Mouse (Mus musculus): ENCODE data around the gene Cuzd1.

Cuzd1 gene

GRCm38 (mm10) chr7:131322192-131322591, at the start of gene Cuzd1:
Gene Cuzd1, minus strand, starts transcription at chr7:131322292.
- no peak for DNase-seq

DNA sequence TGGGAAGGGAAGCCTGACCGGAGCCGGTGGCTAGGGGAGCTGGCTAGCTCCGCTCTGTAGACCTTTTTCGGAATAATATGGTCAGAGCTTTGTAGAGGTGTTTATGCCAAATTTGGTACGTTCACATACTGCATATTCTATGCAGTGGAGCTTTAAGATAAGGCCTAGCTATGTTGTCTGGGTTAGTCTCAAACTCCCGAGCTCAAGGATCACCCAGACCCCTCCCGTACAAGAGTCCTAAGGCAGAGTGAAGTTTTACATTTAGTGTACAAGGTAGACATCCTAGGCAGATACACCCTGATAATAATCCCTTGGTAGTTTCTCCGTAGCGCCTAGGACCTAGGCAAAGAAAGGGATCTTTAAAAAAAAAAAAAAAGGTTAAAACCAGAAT, 49.4 kb upstream of the Cuzd1 start:
- DNase-seq: no peak

DNA sequence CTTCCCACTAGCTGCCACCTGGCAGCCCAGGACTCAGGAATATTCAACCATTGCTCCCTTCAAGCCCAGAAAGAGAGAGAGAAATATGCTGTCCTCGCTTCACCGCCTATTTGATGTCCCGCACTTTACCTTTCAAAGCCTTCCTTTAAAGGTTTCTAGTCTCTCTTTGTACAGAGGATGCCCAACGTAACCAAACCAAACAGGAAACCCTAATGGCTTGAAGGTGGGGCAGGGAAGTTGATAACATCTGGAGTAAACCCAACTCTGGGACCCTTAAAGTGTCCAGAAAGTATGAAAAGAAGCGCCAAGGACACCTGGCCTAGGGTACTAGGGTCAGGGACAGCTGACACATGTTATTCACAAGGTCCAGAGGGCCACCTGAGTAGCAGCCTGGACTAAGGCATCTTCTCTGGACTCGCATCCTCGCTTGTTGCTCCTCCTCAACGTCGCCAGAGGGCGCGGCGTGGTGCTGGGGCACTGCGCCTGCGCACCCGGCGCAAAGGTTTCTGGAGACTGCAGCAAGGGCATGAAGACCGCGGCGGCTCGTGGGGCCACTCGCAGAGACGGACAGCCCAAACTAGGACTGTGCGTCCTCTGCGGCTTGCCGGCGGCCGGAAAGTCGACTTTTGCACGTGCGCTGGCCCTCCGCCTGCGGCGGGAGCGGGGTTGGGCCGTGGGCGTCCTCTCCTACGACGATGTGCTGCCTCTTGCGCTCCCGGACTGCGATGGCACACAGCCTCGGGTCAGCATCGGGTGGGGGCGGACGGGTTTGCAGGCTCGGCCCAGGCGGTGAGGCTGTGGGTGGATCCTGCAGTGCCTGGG, 48.8 kb upstream of the Cuzd1 start, which contains the start of gene Pstk:
Gene Pstk (plus strand): TSS at position 494 of the 822 bp plus-strand sequence.
- DNase-seq: peak; percentile 90 to 93

DNA sequence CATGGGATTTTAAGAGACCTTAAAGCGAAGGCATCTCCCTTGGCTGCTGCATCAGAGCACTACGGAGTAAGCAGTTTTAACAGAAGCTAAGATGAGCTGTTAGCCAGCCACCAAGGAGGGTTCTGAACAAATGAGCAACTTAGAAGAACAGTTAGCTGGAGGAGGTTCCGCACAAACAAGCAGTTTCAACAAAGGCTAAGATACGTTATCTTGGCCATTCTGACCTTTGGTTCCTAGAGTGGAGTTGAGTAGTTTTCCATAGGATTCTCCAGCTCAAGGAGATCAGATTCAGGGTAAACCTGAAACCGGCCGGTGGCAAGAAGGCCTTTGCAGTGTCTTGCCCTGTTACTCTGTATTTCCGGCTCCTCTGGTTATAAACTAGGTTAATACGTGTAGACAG, 42.0 kb upstream of the Cuzd1 start:
- DNase-seq: no peak

DNA sequence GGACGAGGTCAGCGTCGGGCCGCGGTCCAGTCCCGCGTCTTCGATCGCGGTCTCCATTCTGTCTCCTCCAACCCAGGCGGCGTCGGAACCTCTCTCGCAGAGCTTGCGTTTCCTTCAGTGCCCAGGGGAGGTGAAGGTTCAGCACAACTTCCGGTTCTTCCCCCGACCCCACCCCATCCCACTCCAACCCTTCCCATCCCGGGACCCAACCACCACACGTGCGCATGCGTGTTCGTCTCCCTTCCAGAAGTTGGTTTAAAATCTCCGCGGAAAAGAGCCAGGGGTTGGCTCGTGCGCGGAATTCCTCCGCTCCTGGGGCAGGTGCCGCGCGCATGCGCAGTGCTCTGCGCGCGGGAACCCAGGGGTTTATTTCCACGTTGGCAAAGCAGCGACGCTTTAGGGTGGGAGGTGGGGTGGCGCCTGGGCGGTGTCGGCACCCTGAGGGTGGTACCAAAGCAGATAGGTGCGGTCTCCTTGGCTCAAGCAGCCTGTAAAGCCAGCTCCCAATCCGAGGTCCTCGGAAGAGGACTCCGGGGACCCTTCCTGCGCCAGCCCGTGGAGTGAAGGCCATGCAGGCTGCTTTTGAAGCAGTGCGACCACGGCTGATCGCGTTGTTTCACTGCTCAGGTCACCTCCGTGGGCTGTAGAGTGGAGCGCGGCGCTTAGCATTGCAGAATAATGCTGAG, 40.7 kb upstream of the Cuzd1 start, which contains the start of gene 2310057M21Rik:
Gene 2310057M21Rik (minus strand): TSS at position 145 of the 686 bp plus-strand sequence.
- peak; percentile 96 to 97 for DNase-seq

- no peak for DNase-seq
Measured at GRCm38 (mm10) chr7:131362269-131362614, 40.1 kb upstream of the Cuzd1 start.

GRCm38 (mm10) chr7:131356105-131356504, 34.0 kb upstream of the Cuzd1 start:
- DNase-seq: no peak

- DNase-seq: no peak
Measured at GRCm38 (mm10) chr7:131345856-131346541, 23.9 kb upstream of the Cuzd1 start.

DNA sequence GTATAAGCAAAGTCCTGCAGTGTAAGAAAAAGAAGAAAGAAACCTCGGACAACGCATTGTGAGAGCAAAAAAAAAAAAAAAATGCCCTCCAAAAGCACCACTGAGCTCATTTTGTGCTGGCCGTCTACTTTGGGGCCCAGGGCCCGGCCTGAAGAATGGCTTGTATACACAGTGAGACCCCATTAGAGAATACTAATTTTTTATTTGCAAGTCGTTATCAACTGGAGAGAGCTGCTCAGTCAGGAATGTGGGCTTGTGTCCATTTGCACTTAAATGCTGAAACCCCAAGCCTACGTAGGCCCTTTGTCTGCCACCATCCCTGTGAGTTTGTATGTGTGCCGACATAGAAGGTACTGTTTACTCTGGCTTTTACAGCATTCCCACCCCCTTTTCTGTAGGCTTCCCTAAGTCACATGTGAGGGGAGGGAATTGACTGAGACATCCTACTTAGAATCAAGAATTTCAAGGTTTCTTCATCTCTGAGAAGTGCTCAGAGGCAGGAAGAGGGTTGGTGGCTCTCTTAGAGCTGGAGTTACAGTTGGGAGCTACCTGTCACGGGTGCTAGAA, 15.5 kb upstream of the Cuzd1 start:
- no peak for DNase-seq

GRCm38 (mm10) chr7:131333564-131333963, 11.5 kb upstream of the Cuzd1 start, which contains the start of gene Fam24a:
Gene Fam24a, plus strand, starts transcription at chr7:131333864.
- DNase-seq: no peak

DNA sequence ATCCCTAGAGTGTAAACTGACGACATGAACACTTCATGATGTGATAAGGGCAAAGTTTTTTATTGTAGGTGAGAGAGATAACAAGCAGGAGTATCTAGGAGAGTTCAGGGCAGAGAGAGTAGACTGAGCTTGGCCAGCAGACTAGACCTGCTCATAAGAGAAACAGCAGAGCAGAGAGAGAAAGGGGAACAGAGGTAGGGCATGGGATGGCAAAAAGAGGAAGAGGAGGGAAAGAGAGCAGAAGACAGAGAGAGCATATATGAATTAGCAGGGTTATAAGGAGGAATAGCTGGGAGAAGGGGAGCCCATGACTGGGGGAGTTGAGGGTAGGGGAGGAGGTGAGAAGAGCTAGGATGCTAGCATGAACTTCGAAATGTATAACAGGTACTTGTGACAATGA, 9.6 kb upstream of the Cuzd1 start:
- no peak for DNase-seq

GRCm38 (mm10) chr7:131329416-131329815, 7.3 kb upstream of the Cuzd1 start, which contains the start of gene Fam24b:
Gene Fam24b, minus strand, starts transcription at chr7:131329516.
- DNase-seq: no peak

GRCm38 (mm10) chr7:131327054-131327453, 5.0 kb upstream of the Cuzd1 start:
- no peak for DNase-seq

DNA sequence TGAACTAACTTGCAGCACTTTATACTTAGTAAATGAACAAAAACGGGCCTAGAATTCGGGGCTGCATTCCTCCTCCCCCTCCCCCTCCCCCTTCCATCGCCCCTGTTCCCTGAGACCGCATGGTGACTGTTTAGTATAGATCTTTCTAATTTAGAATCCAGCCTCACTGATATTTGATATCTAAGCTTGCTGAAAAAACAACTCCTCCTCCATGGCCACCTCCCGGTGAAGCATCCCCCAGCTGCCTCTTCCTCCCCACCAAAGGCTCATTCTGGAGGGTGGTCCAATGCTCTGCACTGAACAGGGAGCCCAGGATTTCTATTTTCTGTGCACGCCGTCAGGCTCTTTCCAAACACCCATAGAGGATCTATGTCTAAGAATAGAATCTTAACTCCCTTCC, 3.8 kb downstream of the Cuzd1 start:
- no peak for DNase-seq

- no peak for DNase-seq
Measured at GRCm38 (mm10) chr7:131317587-131317986, 4.5 kb downstream of the Cuzd1 start.

DNA sequence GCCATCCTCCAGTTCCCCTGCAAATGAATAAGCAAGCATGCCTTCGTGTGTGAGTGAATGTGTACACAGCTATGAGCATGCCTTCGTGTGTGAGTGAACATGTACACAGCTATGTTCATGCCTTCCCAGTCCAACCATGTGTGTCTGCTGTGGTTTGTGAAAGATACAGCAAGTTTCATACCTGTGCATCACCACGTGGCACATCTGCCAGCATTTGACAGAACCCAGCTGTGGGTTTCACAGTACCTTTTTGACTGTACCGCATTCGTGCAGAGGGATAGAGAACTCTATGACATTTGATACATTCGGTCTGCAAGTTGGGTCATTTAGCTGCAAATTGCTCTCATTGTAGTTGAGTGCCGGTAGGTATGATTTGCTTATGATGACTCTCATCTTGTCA, 7.6 kb downstream of the Cuzd1 start:
- no peak for DNase-seq

DNA sequence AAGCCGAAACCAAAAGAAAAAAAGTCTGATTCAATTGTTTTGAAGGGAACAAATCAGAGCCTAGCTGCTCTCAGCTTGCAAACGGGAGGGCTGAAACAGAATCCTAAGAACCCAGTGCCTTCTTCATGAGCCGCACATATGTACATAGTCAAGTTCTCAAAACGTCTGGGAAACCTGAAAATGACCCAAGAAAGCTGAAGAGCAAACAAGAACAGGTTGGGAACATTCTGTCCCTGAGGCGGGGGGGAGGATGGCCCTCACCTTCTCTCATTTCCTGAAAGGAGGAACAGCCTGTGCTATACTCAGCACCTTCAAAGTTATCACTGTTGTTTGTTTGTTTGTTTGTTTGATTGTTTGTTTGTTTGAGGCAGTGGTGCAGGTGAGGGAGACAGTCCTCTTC, 15.4 kb downstream of the Cuzd1 start:
- DNase-seq: no peak

DNA sequence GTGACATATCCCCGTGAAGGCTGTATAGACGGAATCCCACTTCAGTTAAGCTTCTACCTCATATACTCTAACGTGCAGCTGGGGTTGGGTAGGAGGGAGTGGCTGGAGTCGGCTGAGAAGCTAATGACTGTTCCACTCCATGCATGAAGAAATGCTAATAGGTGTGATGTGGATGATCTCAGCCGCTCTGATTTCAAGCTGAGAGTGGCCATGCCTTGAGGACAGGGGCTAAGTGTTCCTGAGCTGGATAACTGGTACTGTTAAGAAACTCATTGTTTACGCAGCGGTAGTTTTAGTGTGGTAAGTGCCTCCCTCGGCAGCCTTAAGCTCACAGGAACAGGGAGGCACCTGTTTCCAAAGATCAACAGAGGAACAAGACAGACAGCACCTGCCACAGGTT, 18.8 kb downstream of the Cuzd1 start:
- no peak for DNase-seq

DNA sequence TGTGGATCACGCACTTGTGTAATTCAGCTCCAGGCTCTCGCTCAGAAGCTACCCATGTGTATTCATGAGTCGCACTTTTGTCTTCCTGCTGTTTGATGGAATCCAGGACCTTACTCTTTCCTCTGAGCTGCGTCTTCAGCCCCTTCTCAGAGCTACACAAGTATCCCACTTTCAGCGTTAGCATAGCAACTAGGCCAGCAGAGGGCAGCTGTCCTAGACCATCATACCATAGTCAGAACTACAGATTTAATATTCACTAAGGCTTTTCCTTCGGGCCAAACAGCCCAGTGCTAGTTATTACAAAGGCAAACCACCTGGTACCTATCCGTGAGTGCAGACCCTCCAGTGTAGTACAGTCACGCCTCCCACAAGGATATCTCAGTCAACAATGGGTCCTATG, 24.9 kb downstream of the Cuzd1 start:
- peak in 1 of 2 experiments; percentile 22 for DNase-seq

DNA sequence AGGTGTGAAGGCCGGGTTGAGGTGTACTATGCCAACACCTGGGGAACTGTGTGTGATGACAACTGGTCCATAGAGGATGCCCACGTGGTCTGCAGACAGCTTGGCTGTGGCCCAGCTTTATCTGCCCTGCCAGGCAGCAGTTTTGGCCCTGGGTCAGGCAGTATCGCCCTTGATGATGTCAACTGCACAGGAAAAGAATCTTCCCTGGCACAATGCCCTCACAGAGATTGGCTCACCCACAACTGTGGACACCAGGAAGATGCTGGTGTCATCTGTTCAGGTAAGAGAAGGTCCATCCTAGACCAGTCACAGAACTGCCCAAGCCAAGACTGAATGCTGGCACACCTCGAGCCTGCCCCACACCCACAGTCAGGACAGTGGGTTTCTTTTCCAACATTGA, 56.2 kb downstream of the Cuzd1 start:
- no peak for DNase-seq

DNA sequence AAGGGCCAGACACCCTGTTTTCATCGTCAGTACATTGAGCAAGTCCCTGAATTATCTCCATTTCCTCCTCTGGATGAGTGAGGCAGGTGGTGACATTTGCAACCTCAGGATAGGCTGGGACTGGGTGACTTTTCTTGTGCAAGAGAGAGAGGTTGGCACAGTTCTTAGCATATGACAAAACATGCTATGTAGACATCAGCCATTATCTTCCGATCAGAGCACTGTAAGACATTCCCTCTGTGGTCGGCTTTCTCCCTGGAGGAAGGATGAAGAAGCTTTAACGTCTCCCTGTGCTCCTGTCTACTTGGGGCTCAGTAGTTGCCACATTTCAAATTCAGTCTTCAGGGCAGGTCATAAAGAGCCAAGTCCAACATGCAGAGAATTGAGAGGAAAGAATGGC, 57.8 kb downstream of the Cuzd1 start:
- DNase-seq: no peak

DNA sequence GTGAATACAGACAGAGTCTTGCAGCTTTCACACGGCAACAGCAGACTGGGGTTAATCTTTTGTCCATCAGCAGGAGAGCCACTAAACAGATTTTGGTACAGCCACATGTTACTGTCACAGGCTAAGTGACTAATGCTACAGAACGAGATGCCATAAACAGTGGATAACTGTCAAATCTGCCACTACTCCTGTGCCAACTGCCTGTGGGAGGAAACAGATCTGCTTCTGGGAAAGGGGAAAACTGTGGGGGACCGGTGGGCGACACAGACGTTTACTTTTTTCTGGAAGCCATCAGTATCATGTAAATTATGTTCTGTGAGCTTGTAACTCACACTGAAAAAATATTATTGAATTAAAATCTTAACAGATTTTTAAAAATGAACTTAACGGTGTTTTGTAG, 61.1 kb downstream of the Cuzd1 start:
- no peak for DNase-seq

Data from kidney, postnatal 36 days (tissue).